Mouse (Mus musculus) MEL (cell line): Measurements from ENCODE around the gene Lypd5. TPM values are rescaled to one million over a fixed set of nuclear protein-coding genes. Genes with fewer than 3 reads are reported as not detected.

ENCODE experiments used
- DNase-seq: peaks from one replicate; pipeline ENCODE4 v3.0.0; 2011; ENCODE audit warnings: low read depth, low spot score
- H3K27ac ChIP-seq: 2 replicates; pipeline ENCODE4 v1.5.1; 2012; ENCODE audit warnings: low read depth, mild to moderate bottlenecking, control low read depth, low read length, moderate library complexity; ENCODE audit not compliant: control insufficient read depth
- H3K27me3 ChIP-seq, 2 experiments: fragments of 150-350 bp in 1 of 2; sonication (generic) in 1 of 2; 2 replicates each; pipeline ENCODE4 v1.6.1; 2012; ENCODE audit warnings: low read length in 2 of 2, mild to moderate bottlenecking in 2 of 2, improper control_type of control experiment in 1 of 2, moderate library complexity in 1 of 2; ENCODE audit not compliant: insufficient read depth in 2 of 2, control insufficient read depth in 1 of 2
- H3K36me3 ChIP-seq, 2 experiments: 2 replicates each; pipeline ENCODE4 v1.6.1; 2012 to 2014; ENCODE audit warnings: low read length in 2 of 2, improper control_type of control experiment in 1 of 2, inconsistent platforms in 1 of 2, mild to moderate bottlenecking in 1 of 2; ENCODE audit not compliant: insufficient read depth in 2 of 2, control insufficient read depth in 1 of 2
- H3K4me1 ChIP-seq, 2 experiments: fragments of 150-350 bp in 1 of 2; sonication (generic) in 1 of 2; 2 replicates each; pipeline ENCODE4 v1.6.1; 2012; ENCODE audit warnings: low read length in 2 of 2, improper control_type of control experiment in 1 of 2, mild to moderate bottlenecking in 1 of 2; ENCODE audit not compliant: insufficient read depth in 2 of 2, control insufficient read depth in 1 of 2
- H3K4me3 ChIP-seq, 2 experiments: fragments of 150-350 bp in 1 of 2; sonication (generic) in 1 of 2; 2 replicates each; pipeline ENCODE4 v1.5.1; 2012; ENCODE audit warnings: low read depth in 2 of 2, low read length in 2 of 2, mild to moderate bottlenecking in 2 of 2, moderate library complexity in 2 of 2, control low read depth in 1 of 2, improper control_type of control experiment in 1 of 2; ENCODE audit not compliant: control insufficient read depth in 1 of 2, insufficient read depth in 1 of 2
- H3K79me2 ChIP-seq: 2 replicates; pipeline ENCODE4 v1.6.1; 2012; ENCODE audit warnings: mild to moderate bottlenecking, low read length, moderate library complexity; ENCODE audit not compliant: control insufficient read depth, poor library complexity, insufficient read depth
- H3K9ac ChIP-seq: 2 replicates; pipeline ENCODE4 v1.6.1; 2012; ENCODE audit warnings: low read depth, mild to moderate bottlenecking, control low read depth, low read length, moderate library complexity; ENCODE audit not compliant: control insufficient read depth, poor library complexity, severe bottlenecking
- H3K9me3 ChIP-seq: fragments of 150-350 bp; sonication (generic); replicated peaks from 2 replicates; pipeline ENCODE4 v1.6.1; 2012; ENCODE audit warnings: mild to moderate bottlenecking, low read length, improper control_type of control experiment, moderate library complexity; ENCODE audit not compliant: insufficient read depth
- BHLHE40 ChIP-seq: IDR thresholded peaks from 2 replicates; pipeline ENCODE4 v1.6.1; 2012; ENCODE audit warnings: low read depth, mild to moderate bottlenecking, inconsistent platforms, low read length, improper control_type of control experiment, borderline replicate concordance
- CHD1 ChIP-seq: IDR thresholded peaks from 2 replicates; pipeline ENCODE4 v1.6.1; 2012; ENCODE audit warnings: low read depth, mild to moderate bottlenecking, inconsistent platforms, low read length, improper control_type of control experiment
- CTCF ChIP-seq, 3 experiments: IDR thresholded peaks in 2 of 3; conservative IDR thresholded peaks in 1 of 3; 2 replicates each; pipeline ENCODE4 v1.5.1; 2011 to 2012; ENCODE audit warnings: low read length in 3 of 3, low read depth in 2 of 3, mild to moderate bottlenecking in 2 of 3, improper control_type of control experiment in 1 of 3, inconsistent platforms in 1 of 3, mixed read lengths in 1 of 3, moderate library complexity in 1 of 3; ENCODE audit not compliant: control insufficient read depth in 1 of 3, insufficient read depth in 1 of 3, poor library complexity in 1 of 3, severe bottlenecking in 1 of 3
- E2F4 ChIP-seq: IDR thresholded peaks from 2 replicates; pipeline ENCODE4 v1.6.1; 2011; ENCODE audit warnings: low read depth, low read length, improper control_type of control experiment, borderline replicate concordance
- ELF1 ChIP-seq: IDR thresholded peaks from 2 replicates; pipeline ENCODE4 v1.6.1; 2014; ENCODE audit warnings: low read depth, mild to moderate bottlenecking, inconsistent platforms, low read length, improper control_type of control experiment, moderate library complexity
- ETS1 ChIP-seq: IDR thresholded peaks from 2 replicates; pipeline ENCODE4 v1.6.1; 2012; ENCODE audit warnings: low read depth, mild to moderate bottlenecking, inconsistent platforms, low read length, improper control_type of control experiment, moderate library complexity
- GATA1 ChIP-seq: IDR thresholded peaks from 2 replicates; pipeline ENCODE4 v1.6.1; 2011; ENCODE audit warnings: low read depth, low read length, improper control_type of control experiment
- JUND ChIP-seq: IDR thresholded peaks from 2 replicates; pipeline ENCODE4 v1.6.1; 2011; ENCODE audit warnings: low read depth, mild to moderate bottlenecking, improper control_type of control experiment, low read length
- KAT2A ChIP-seq: conservative IDR thresholded peaks from 2 replicates; pipeline ENCODE4 v1.6.1; 2012; ENCODE audit warnings: low read depth, low read length, improper control_type of control experiment, inconsistent platforms
- MAFK ChIP-seq: IDR thresholded peaks from 2 replicates; pipeline ENCODE4 v1.6.1; 2011; ENCODE audit warnings: low read depth, mild to moderate bottlenecking, low read length, improper control_type of control experiment, borderline replicate concordance
- MAX ChIP-seq: IDR thresholded peaks from 2 replicates; pipeline ENCODE4 v1.6.1; 2011; ENCODE audit warnings: low read length, improper control_type of control experiment
- MAZ ChIP-seq: IDR thresholded peaks from 2 replicates; pipeline ENCODE4 v1.6.1; 2012; ENCODE audit warnings: low read depth, mild to moderate bottlenecking, inconsistent platforms, low read length, improper control_type of control experiment
- MYB ChIP-seq: IDR thresholded peaks from 2 replicates; pipeline ENCODE4 v1.6.1; 2011; ENCODE audit warnings: mild to moderate bottlenecking, low read depth, low read length, improper control_type of control experiment
- MYC ChIP-seq: IDR thresholded peaks from 2 replicates; pipeline ENCODE4 v1.6.1; 2011; ENCODE audit warnings: low read depth, mild to moderate bottlenecking, low read length, improper control_type of control experiment, moderate library complexity
- POLR2AphosphoS2 ChIP-seq: IDR thresholded peaks from 2 replicates; pipeline ENCODE4 v1.6.1; 2011; ENCODE audit warnings: low read length, improper control_type of control experiment
- POLR2AphosphoS5 ChIP-seq: IDR thresholded peaks from 2 replicates; pipeline ENCODE4 v1.6.1; 2012; ENCODE audit warnings: low read depth, borderline replicate concordance, mild to moderate bottlenecking, inconsistent platforms, low read length, moderate library complexity, mixed read lengths
- RAD21 ChIP-seq: IDR thresholded peaks from 2 replicates; pipeline ENCODE4 v1.6.1; 2011; ENCODE audit warnings: mild to moderate bottlenecking, low read depth, low read length, improper control_type of control experiment
- RCOR1 ChIP-seq: IDR thresholded peaks from 2 replicates; pipeline ENCODE4 v1.6.1; 2012; ENCODE audit warnings: low read depth, mild to moderate bottlenecking, inconsistent platforms, low read length, improper control_type of control experiment
- SMC3 ChIP-seq: IDR thresholded peaks from 2 replicates; pipeline ENCODE4 v1.6.1; 2011; ENCODE audit warnings: low read depth, low read length, improper control_type of control experiment
- UBTF ChIP-seq: IDR thresholded peaks from 2 replicates; pipeline ENCODE4 v1.6.1; 2012; ENCODE audit warnings: low read depth, mild to moderate bottlenecking, inconsistent platforms, low read length, improper control_type of control experiment, moderate library complexity, borderline replicate concordance; ENCODE audit not compliant: insufficient read depth
- USF2 ChIP-seq, 2 experiments: IDR thresholded peaks; 2 replicates each; pipeline ENCODE4 v1.6.1; 2011 to 2012; ENCODE audit warnings: improper control_type of control experiment in 2 of 2, low read length in 2 of 2, borderline replicate concordance in 1 of 2, inconsistent platforms in 1 of 2, low read depth in 1 of 2, mild to moderate bottlenecking in 1 of 2; ENCODE audit not compliant: insufficient read depth in 1 of 2
- ZC3H11A ChIP-seq: IDR thresholded peaks from 2 replicates; pipeline ENCODE4 v1.6.1; 2012; ENCODE audit warnings: low read depth, mild to moderate bottlenecking, inconsistent platforms, low read length, improper control_type of control experiment
- polyA plus RNA-seq, 2 experiments: library from polyadenylated mRNA; stranded (reverse) in 1 of 2; unstranded in 1 of 2; fragments of >175 nt in 1 of 2; fragments of >200 nt in 1 of 2; gene quantifications; 2 replicates each; pipeline versions ENCODE4 v1.2.1 to v1.2.4; 2012; ENCODE audit warnings: low replicate concordance in 2 of 2, low read depth in 1 of 2; ENCODE audit not compliant: insufficient read length in 2 of 2, insufficient read depth in 1 of 2, missing spikeins in 1 of 2
- total RNA-seq: library from RNA; depleted of rRNA; stranded (reverse); fragments of 300-350 nt; gene quantifications from 2 replicates; pipeline ENCODE4 v1.2.3, GENCODE M21; 2012

The Lypd5 gene
- total and polyA plus RNA-seq, 3 experiments = not detected

DNA sequence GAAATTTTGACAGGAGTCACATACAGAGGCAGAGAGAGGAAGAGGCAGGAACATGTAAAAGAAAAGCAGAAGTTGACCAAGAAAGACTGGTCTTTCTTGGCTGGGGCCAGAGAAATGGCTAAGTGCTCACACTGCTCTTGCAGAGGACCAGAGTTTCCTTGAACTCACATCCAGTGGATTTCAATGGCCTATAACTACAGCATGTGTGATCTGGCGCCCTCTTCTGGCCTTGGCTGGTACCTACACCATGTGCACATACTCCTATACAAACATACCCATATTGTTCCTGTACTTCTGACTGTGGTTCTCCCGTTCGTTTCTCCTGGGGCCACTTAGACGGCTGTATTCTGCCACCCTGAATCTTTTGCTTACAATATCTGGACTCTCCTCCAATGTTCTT, 12.0 kb downstream of the Lypd5 start:
- no peak overlapping the region for H3K27ac ChIP-seq
- H3K27me3 ChIP-seq = no peaks in the 10 kb centered on the region
- H3K9ac ChIP-seq = no peak overlapping the region
- no peak overlapping the region for H3K4me3 ChIP-seq
- peaks cover 0 to 2% of the 10 kb centered on the region in 2 experiments; a peak in 2 of 4 replicates for H3K36me3 ChIP-seq
- H3K4me1 ChIP-seq = peaks cover 0 to 20% of the 10 kb centered on the region in 2 experiments; a peak in 1 of 4 replicates
- H3K79me2 ChIP-seq = no peaks in the 10 kb centered on the region
- peak; percentile 57 for DNase-seq
- peak; percentile 42 to 61 (median 58) for TF ChIP-seq CTCF (IDR thresholded peaks at IDR 0.05 in 2 of 3, conservative IDR thresholded peaks at IDR 0.05 in 1 of 3; ENCODE audit: control insufficient read depth in 1 of 3, insufficient read depth in 1 of 3, low read depth in 2 of 3, low read length in 3 of 3, poor library complexity in 1 of 3, severe bottlenecking in 1 of 3)
- no peak for TF ChIP-seq ELF1
- TF ChIP-seq MYC = 0 out of 2 replicates have a peak, but pooled peaks have one; percentile 26
- no peaks in the 10 kb centered on the region for H3K9me3 ChIP-seq

DNA sequence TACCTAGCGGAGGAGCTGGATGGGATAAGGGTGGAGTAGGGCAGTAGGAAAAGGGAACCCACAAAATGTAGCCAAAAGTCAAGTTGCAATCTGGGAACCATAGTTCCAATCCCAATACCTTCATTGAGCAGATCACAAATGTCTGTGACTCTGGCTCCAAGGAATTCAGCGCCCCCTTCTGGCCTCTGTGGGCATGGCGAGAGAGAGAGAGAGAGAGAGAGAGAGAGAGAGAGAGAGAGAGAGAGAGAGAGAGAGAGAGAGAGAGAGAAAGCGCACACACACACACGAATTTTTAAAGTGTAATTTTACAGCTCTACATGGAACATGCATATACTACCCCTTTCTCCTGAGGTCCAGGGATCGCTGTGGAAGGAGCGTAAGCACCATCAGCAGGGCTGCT, 14.2 kb downstream of the Lypd5 start:
- H3K9me3 ChIP-seq = no peaks in the 10 kb centered on the region
- peak overlapping the region; percentile 27 for H3K9ac ChIP-seq
- H3K4me3 ChIP-seq = peak overlapping the region in 1 of 2 experiments; percentile 34; a peak in 2 of 4 replicates
- TF ChIP-seq E2F4 (no peak), RCOR1 (no peak), GATA1 (no peak), JUND (peak; percentile 100), MYB (no peak), CTCF (IDR thresholded peaks at IDR 0.05 in 2 of 3, conservative IDR thresholded peaks at IDR 0.05 in 1 of 3; ENCODE audit: control insufficient read depth in 1 of 3, insufficient read depth in 1 of 3, low read depth in 2 of 3, low read length in 3 of 3, poor library complexity in 1 of 3, severe bottlenecking in 1 of 3) (peak; percentile 56 to 81 (median 71); a peak in 5 of 6 replicates), CHD1 (no peak), BHLHE40 (peak; percentile 37; the same call in 1 of the 2 replicates), POLR2AphosphoS2 (no peak), ETS1 (0 out of 2 replicates have a peak, but pooled peaks have one; percentile 10), UBTF (no peak), KAT2A (no peak), ZC3H11A (no peak), MAFK (no peak), MAZ (no peak), USF2 (IDR thresholded peaks at IDR 0.05; ENCODE audit: borderline replicate concordance in 1 of 2, insufficient read depth in 1 of 2, low read depth in 1 of 2, low read length in 2 of 2) (no peak), RAD21 (peak; percentile 29), SMC3 (peak; percentile 36), POLR2AphosphoS5 (no peak), MAX (no peak)
- no peak overlapping the region for H3K27ac ChIP-seq
- H3K36me3 ChIP-seq = peaks cover 0 to 2% of the 10 kb centered on the region in 2 experiments; a peak in 2 of 4 replicates
- no peaks in the 10 kb centered on the region for H3K27me3 ChIP-seq
- peaks cover 5 to 36% of the 10 kb centered on the region in 2 experiments; a peak in 3 of 4 replicates for H3K4me1 ChIP-seq
- peak; percentile 77 for DNase-seq
- no peaks in the 10 kb centered on the region for H3K79me2 ChIP-seq
